Mouse (Mus musculus) thymus, adult 2 months (tissue): Measurements from ENCODE around the gene Fam187a.

ENCODE experiments used
- CTCF ChIP-seq: fragments of 200-500 bp; IDR thresholded peaks from 2 replicates; pipeline ENCODE4 v1.5.1; 2012; ENCODE audit warnings: mild to moderate bottlenecking, control low read depth, low read length, moderate library complexity, borderline replicate concordance; ENCODE audit not compliant: control insufficient read depth, poor library complexity, insufficient read depth; ENCODE audit errors: extremely low read depth
- POLR2A ChIP-seq: fragments of 200-500 bp; IDR thresholded peaks from 2 replicates; pipeline ENCODE4 v1.6.1; 2012; ENCODE audit warnings: mild to moderate bottlenecking, low read length, control low read depth, moderate library complexity; ENCODE audit not compliant: control insufficient read depth, poor library complexity, insufficient read depth; ENCODE audit errors: extremely low read depth

- TF ChIP-seq CTCF (no peak), POLR2A (no peak)
Measured at GRCm38 (mm10) chr11:102845926-102846325, 39.0 kb upstream of the Fam187a start.
